Mouse (Mus musculus) thymus, postnatal 14 days (tissue): ENCODE measurements at regions not wholly inside any gene's neighbourhood (a gene's known extent, or its start where the extent isn't known, plus 50 kb on each side); places are given as distances from the start of the nearest gene placed in this dataset.
"Not testable (repeated sequence)": the region's sequence is repeated elsewhere in the genome, so short reads cannot be mapped to it uniquely, and the experiment has no call there.

Experiments used
- DNase-seq: peaks from one replicate; pipeline ENCODE4 v3.0.0; 2021

GRCm38 (mm10) chr14:120758200-120758830 is 152.7 kb upstream of the Ipo5 start:
- DNase-seq, result no peak

- no peak for DNase-seq
These were observed 148.9 kb upstream of the Ipo5 start for GRCm38 (mm10) chr14:120762168-120762567.

- no peak for DNase-seq
These were observed 148.3 kb upstream of the Ipo5 start for GRCm38 (mm10) chr14:120762733-120763132.

- no peak for DNase-seq
These were observed 147.2 kb upstream of the Ipo5 start for GRCm38 (mm10) chr14:120763796-120764195.

GRCm38 (mm10) chr14:120764386-120764785 is 146.6 kb upstream of the Ipo5 start:
- DNase-seq, result no peak

GRCm38 (mm10) chr14:120766451-120766850 is 144.6 kb upstream of the Ipo5 start:
- DNase-seq, result no peak

- DNase-seq, result no peak
These were observed 140.4 kb upstream of the Ipo5 start for GRCm38 (mm10) chr14:120770579-120770978.

GRCm38 (mm10) chr14:120773001-120773400 is 138.0 kb upstream of the Ipo5 start:
- DNase-seq, result not testable (repeated sequence)

- DNase-seq, result no peak
These were observed 119.0 kb upstream of the Ipo5 start for GRCm38 (mm10) chr14:120791828-120792554.

- DNase-seq, result no peak
These were observed 113.0 kb upstream of the Ipo5 start for GRCm38 (mm10) chr14:120797916-120798490.

- DNase-seq, result no peak
These were observed 107.8 kb upstream of the Ipo5 start for GRCm38 (mm10) chr14:120803191-120803590.

- no peak for DNase-seq
These were observed 107.3 kb upstream of the Ipo5 start for GRCm38 (mm10) chr14:120803739-120804138.

- no peak for DNase-seq
These were observed 106.7 kb upstream of the Ipo5 start for GRCm38 (mm10) chr14:120804183-120804848.

GRCm38 (mm10) chr14:120805137-120805536 is 105.9 kb upstream of the Ipo5 start:
- no peak for DNase-seq

- not testable (repeated sequence) for DNase-seq
These were observed 105.0 kb upstream of the Ipo5 start for GRCm38 (mm10) chr14:120805816-120806552.

GRCm38 (mm10) chr14:120806553-120806893 is 104.5 kb upstream of the Ipo5 start:
- no peak for DNase-seq

GRCm38 (mm10) chr14:120809321-120809720 is 101.7 kb upstream of the Ipo5 start:
- DNase-seq, result no peak

- no peak for DNase-seq
These were observed 97.1 kb upstream of the Ipo5 start for GRCm38 (mm10) chr14:120813938-120814337.

GRCm38 (mm10) chr14:120815126-120815525 is 95.9 kb upstream of the Ipo5 start:
- DNase-seq, result not testable (repeated sequence)

- no peak for DNase-seq
These were observed 94.5 kb upstream of the Ipo5 start for GRCm38 (mm10) chr14:120816529-120816928.

- DNase-seq, result no peak
These were observed 84.8 kb upstream of the Ipo5 start for GRCm38 (mm10) chr14:120826187-120826586.

GRCm38 (mm10) chr14:120830389-120830835 is 80.6 kb upstream of the Ipo5 start:
- DNase-seq, result not testable (repeated sequence)

GRCm38 (mm10) chr14:120831397-120831796 is 79.6 kb upstream of the Ipo5 start:
- DNase-seq, result no peak
